ENCODE assay signal across 9 mouse cellular contexts in genomic region chr2:165417291-165417690, GRCm38 (mm10). TPM values are rescaled to one million over a fixed set of nuclear protein-coding genes. Genes with fewer than 3 reads are reported as not detected.
DNase-seq lines count a peak whose midpoint lies in the region; ATAC-seq lines count a peak whose summit lies in the region.
"Had no signal": no experiment of that assay in that cellular context is flagged by ENCODE, and none has a peak within 500 bp of the region (broad histone marks: within the 10 kb centered on the region; RNA-seq: fewer than 3 reads in every experiment).

No protein-coding gene starts in this region.

- H3K9me3 ChIP-seq in heart, embryonic 12.5 days (replicated peaks) = no peaks in the 10 kb centered on the region
- no peaks in the 10 kb centered on the region for H3K9me3 ChIP-seq in midbrain, embryonic 12.5 days
- H3K9me3 ChIP-seq: neural tube, embryonic 12.5 days had no signal

- no peaks in the 10 kb centered on the region for H3K36me3 ChIP-seq in heart, embryonic 12.5 days
- no peaks in the 10 kb centered on the region for H3K36me3 ChIP-seq in midbrain, embryonic 12.5 days
- H3K36me3 ChIP-seq: neural tube, embryonic 12.5 days had no signal

- no peak overlapping the region for H3K27ac ChIP-seq in heart, embryonic 12.5 days (ENCODE audit: poor library complexity, severe bottlenecking)
- peak overlapping the region; percentile 76 for H3K27ac ChIP-seq in midbrain, embryonic 12.5 days (replicated peaks)
- H3K27ac ChIP-seq: neural tube, embryonic 12.5 days had no signal

- peaks cover 47% of the 10 kb centered on the region for H3K4me1 ChIP-seq in heart, embryonic 12.5 days (replicated peaks)
- peaks cover 56% of the 10 kb centered on the region for H3K4me1 ChIP-seq in midbrain, embryonic 12.5 days

- H3K9ac ChIP-seq in heart, embryonic 12.5 days = no peak overlapping the region
- H3K9ac ChIP-seq in midbrain, embryonic 12.5 days (replicated peaks) = no peak overlapping the region; the same call in 1 of the 2 replicates
- H3K9ac ChIP-seq: neural tube, embryonic 12.5 days had no signal

- no peak overlapping the region for H3K4me2 ChIP-seq in heart, embryonic 12.5 days
- no peak overlapping the region for H3K4me2 ChIP-seq in midbrain, embryonic 12.5 days (replicated peaks)
- H3K4me2 ChIP-seq: neural tube, embryonic 12.5 days had no signal

- no peak for DNase-seq in heart, postnatal 25 days (ENCODE audit: low spot score)
- DNase-seq in cerebellum, adult 9-10 months = peak; percentile 42
- peak; percentile 74 to 85 for DNase-seq in layer of hippocampus, postnatal 10 days (ENCODE audit: low spot score in 2 of 2)
- no peak for DNase-seq in thymus, adult 18-20 months
- no peak for DNase-seq in gastrocnemius, adult 8-10 months (ENCODE audit: low spot score in 2 of 2)

- H3K4me3 ChIP-seq in heart, embryonic 12.5 days = no peak overlapping the region
- H3K4me3 ChIP-seq in midbrain, embryonic 12.5 days = no peak overlapping the region
- H3K4me3 ChIP-seq: neural tube, embryonic 12.5 days had no signal

- ATAC-seq in heart, embryonic 12.5 days (ENCODE audit: insufficient number of reproducible peaks, low FRiP score) = 0 out of 2 replicates have a peak, but pooled peaks have one; percentile 10
- ATAC-seq in granulocyte monocyte progenitor cell, adult 5-6 weeks (replicated peaks; ENCODE audit: poor library complexity, severe bottlenecking) = peak; percentile 52
- peak; percentile 50; the same call in 1 of the 2 replicates for ATAC-seq in midbrain, embryonic 12.5 days (ENCODE audit: low FRiP score, low read depth)

- 51% methylated on average over 7 of the region's 7 CpGs for WGBS in heart, embryonic 12.5 days
- WGBS in midbrain, embryonic 12.5 days = 48% methylated on average over 7 of the region's 7 CpGs

- intact Hi-C loops in heart, postnatal 25 days (cut with DNase I) = no loop called here

- H3K27me3 ChIP-seq in heart, embryonic 12.5 days (replicated peaks) = no peaks in the 10 kb centered on the region
- no peaks in the 10 kb centered on the region for H3K27me3 ChIP-seq in midbrain, embryonic 12.5 days
- H3K27me3 ChIP-seq: neural tube, embryonic 12.5 days had no signal

RNA-seq across cellular contexts. Expression of gene Ocstamp, which starts 17.1 kb away (rescaled TPM):
- 0.11 TPM in 1 of 2 replicates, not detected in the other for polyA plus RNA-seq in heart, embryonic 12.5 days (2016; fragmentation: Nextera tagmentation; extraction: Ambion mirVana)
- total RNA-seq in heart, postnatal 25 days (2021) = under 1 TPM in 1 of 2 experiments, not detected in 1; 0.06 TPM
- total RNA-seq in granulocyte monocyte progenitor cell, adult 5-6 weeks (2014; fragmentation: Nextera tagmentation) = not detected in 2 replicates
- not detected in 2 replicates for total RNA-seq in granulocyte monocyte progenitor cell, adult 5-6 weeks (2017)
- under 1 TPM in 1 of 2 experiments, not detected in 1; 0.09 TPM for total RNA-seq in layer of hippocampus, postnatal 10 days (2021)
- polyA plus RNA-seq in midbrain, embryonic 12.5 days (2016; fragmentation: Nextera tagmentation; extraction: Ambion mirVana) = 0.05 TPM in 1 of 2 replicates, not detected in the other
- total RNA-seq in gastrocnemius, adult 8-10 months (2022) = under 1 TPM in 2 of 4 experiments, not detected in 2; 0.07 to 0.13 TPM

RNA-seq across cellular contexts. Expression of gene Zfp334, which starts 29.2 kb away (rescaled TPM):
- polyA plus RNA-seq in heart, embryonic 12.5 days (2016; fragmentation: Nextera tagmentation; extraction: Ambion mirVana) = 9.7 and 10.1 TPM in 2 replicates
- 1 to 10 TPM; 2.2 to 2.4 TPM for total RNA-seq in heart, postnatal 25 days (2021)
- total RNA-seq in granulocyte monocyte progenitor cell, adult 5-6 weeks (2014; fragmentation: Nextera tagmentation) = not detected in 2 replicates
- total RNA-seq in granulocyte monocyte progenitor cell, adult 5-6 weeks (2017) = not detected in 2 replicates
- 10 to 100 TPM; 13.3 to 13.4 TPM for total RNA-seq in layer of hippocampus, postnatal 10 days (2021)
- polyA plus RNA-seq in midbrain, embryonic 12.5 days (2016; fragmentation: Nextera tagmentation; extraction: Ambion mirVana) = 23.6 and 25.5 TPM in 2 replicates
- 1 to 10 TPM; 1.9 to 2.4 (median 2.2) TPM for total RNA-seq in gastrocnemius, adult 8-10 months (2022)

RNA-seq across cellular contexts. Expression of gene Zfp663, which starts 48.8 kb away (rescaled TPM):
- polyA plus RNA-seq in heart, embryonic 12.5 days (2016; fragmentation: Nextera tagmentation; extraction: Ambion mirVana) = 0.08 TPM in 1 of 2 replicates, not detected in the other
- total RNA-seq in heart, postnatal 25 days (2021) = not detected
- total RNA-seq in granulocyte monocyte progenitor cell, adult 5-6 weeks (2014; fragmentation: Nextera tagmentation) = not detected in 2 replicates
- total RNA-seq in granulocyte monocyte progenitor cell, adult 5-6 weeks (2017) = not detected in 2 replicates
- under 1 TPM; 0.85 to 0.94 TPM for total RNA-seq in layer of hippocampus, postnatal 10 days (2021)
- 7.6 and 9.2 TPM in 2 replicates for polyA plus RNA-seq in midbrain, embryonic 12.5 days (2016; fragmentation: Nextera tagmentation; extraction: Ambion mirVana)
- not detected for total RNA-seq in gastrocnemius, adult 8-10 months (2022)

RNA-seq across cellular contexts. Expression of gene Slc13a3, which starts 55.7 kb away (rescaled TPM):
- 0.06 and 0.19 TPM in 2 replicates for polyA plus RNA-seq in heart, embryonic 12.5 days (2016; fragmentation: Nextera tagmentation; extraction: Ambion mirVana)
- total RNA-seq in heart, postnatal 25 days (2021) = under 1 TPM; 0.20 to 0.52 TPM
- not detected in 2 replicates for total RNA-seq in granulocyte monocyte progenitor cell, adult 5-6 weeks (2014; fragmentation: Nextera tagmentation)
- 0.04 and 0.67 TPM in 2 replicates for total RNA-seq in granulocyte monocyte progenitor cell, adult 5-6 weeks (2017)
- total RNA-seq in layer of hippocampus, postnatal 10 days (2021) = 10 to 100 TPM; 22.1 to 23.8 TPM
- 2.4 and 2.6 TPM in 2 replicates for polyA plus RNA-seq in midbrain, embryonic 12.5 days (2016; fragmentation: Nextera tagmentation; extraction: Ambion mirVana)
- total RNA-seq in gastrocnemius, adult 8-10 months (2022) = under 1 TPM in 1 of 4 experiments, not detected in 3; 0.16 TPM

Comparison
In these comparisons a context has a peak if more than half of its experiments do, and no peak if none do; other contexts are left out.
1. DNase-seq: peak in cerebellum, adult 9-10 months (single experiment) and layer of hippocampus, postnatal 10 days (2 of 2); none in heart, postnatal 25 days (single experiment), thymus, adult 18-20 months (0 of 2) and gastrocnemius, adult 8-10 months (0 of 2).
2. RNA of gene Zfp334, which starts 29.2 kb away (total RNA-seq): 13.3 to 13.4 TPM in layer of hippocampus, postnatal 10 days; 2.2 to 2.4 TPM in heart, postnatal 25 days, 1.9 to 2.4 TPM in gastrocnemius, adult 8-10 months and not detected in granulocyte monocyte progenitor cell, adult 5-6 weeks; every median in the first group is over 4 times any median in the second.
3. Peak in every context shown above with its lines, with median percentiles within 50 percentile points of each other: ATAC-seq.